Mouse (Mus musculus) testis, adult 2 months (tissue): ENCODE measurements around the gene Ncor2.

ENCODE experiments used
- CTCF ChIP-seq: fragments of 200-500 bp; IDR thresholded peaks from 2 replicates; pipeline ENCODE4 v1.5.1; 2012; ENCODE audit warnings: low read depth, mild to moderate bottlenecking, inconsistent platforms, low read length, moderate library complexity; ENCODE audit not compliant: control insufficient read depth, insufficient read depth, insufficient replicate concordance
- POLR2A ChIP-seq: fragments of 200-500 bp; IDR thresholded peaks from 2 replicates; pipeline ENCODE4 v1.6.1; 2012; ENCODE audit warnings: low read depth, mild to moderate bottlenecking, inconsistent platforms, low read length, moderate library complexity; ENCODE audit not compliant: control insufficient read depth

DNA sequence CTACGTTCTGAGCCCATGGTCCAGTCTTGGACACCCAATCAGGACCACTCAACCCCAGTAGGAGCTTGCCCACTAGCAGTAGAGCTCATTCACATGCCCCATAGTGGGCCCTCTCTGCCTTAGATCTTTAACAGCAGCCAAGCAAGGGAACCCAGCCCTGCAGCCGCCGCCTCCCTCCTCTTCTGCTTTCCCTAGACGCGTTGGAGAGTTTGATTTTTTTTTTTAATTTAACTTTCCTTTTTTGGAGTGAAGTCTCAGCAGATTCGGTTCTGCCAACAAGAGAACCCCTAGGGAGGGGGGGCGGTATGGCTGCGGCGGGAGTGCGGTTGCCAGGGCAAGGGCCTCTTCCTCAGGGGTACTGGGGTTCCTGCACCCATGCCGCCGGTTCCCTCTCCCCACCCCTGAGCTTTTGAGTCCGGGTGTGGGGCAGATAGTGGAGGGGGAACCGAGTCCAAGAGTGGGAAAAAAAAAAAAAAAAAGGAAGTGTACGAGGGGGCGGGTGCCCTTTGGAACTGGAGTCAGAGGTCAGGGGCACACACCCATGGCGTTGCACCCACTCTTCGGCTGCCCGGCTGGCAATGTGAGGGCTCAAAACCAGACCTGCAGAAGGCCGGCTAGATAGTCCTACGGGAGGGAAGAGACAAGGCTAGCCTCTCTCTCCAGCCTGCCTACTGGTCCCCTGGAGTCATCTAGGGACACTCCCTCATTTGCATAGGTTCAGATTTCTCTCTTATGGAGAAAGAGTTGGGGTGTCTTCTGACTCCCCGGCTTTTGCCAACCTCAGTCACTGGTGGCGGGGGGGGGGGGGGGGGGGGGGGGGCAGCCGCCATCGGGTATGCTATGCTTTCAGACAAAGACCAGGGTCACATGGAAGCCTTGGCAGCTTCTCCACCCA is 963 bp upstream of the Ncor2 start:
- TF ChIP-seq POLR2A (no peak), CTCF (no peak)
